Mouse (Mus musculus): ENCODE measurements around the gene Eya2.

Eya2 gene

GRCm38 (mm10) chr2:165651031-165651430 lies 56.2 kb downstream of the Eya2 start:
- no peak for DNase-seq (ENCODE audit: low read depth, low spot score)

GRCm38 (mm10) chr2:165652281-165652680 lies 57.4 kb downstream of the Eya2 start:
- DNase-seq (ENCODE audit: low read depth, low spot score): no peak

- peak; percentile 71 for DNase-seq (ENCODE audit: low read depth, low spot score)
These were observed 58.4 kb downstream of the Eya2 start for GRCm38 (mm10) chr2:165653001-165653921.

- peak; percentile 45 for DNase-seq (ENCODE audit: low read depth, low spot score)
These were observed 59.3 kb downstream of the Eya2 start for GRCm38 (mm10) chr2:165654151-165654550.

- DNase-seq (ENCODE audit: low read depth, low spot score): peak; percentile 87
These were observed 60.1 kb downstream of the Eya2 start for GRCm38 (mm10) chr2:165654696-165655491.

- no peak for DNase-seq (ENCODE audit: low read depth, low spot score)
These were observed 61.7 kb downstream of the Eya2 start for GRCm38 (mm10) chr2:165656541-165656940.

- no peak for DNase-seq (ENCODE audit: low read depth, low spot score)
These were observed 62.1 kb downstream of the Eya2 start for GRCm38 (mm10) chr2:165656956-165657355.

- no peak for DNase-seq (ENCODE audit: low read depth, low spot score)
These were observed 64.7 kb downstream of the Eya2 start for GRCm38 (mm10) chr2:165659552-165659951.

GRCm38 (mm10) chr2:165663266-165663665 lies 68.4 kb downstream of the Eya2 start:
- no peak for DNase-seq (ENCODE audit: low read depth, low spot score)

- no peak for DNase-seq (ENCODE audit: low read depth, low spot score)
These were observed 69.8 kb downstream of the Eya2 start for GRCm38 (mm10) chr2:165664648-165665047.

GRCm38 (mm10) chr2:165665176-165665575 lies 70.3 kb downstream of the Eya2 start:
- no peak for DNase-seq (ENCODE audit: low read depth, low spot score)

GRCm38 (mm10) chr2:165667096-165667495 lies 72.3 kb downstream of the Eya2 start:
- DNase-seq (ENCODE audit: low read depth, low spot score): no peak

- no peak for DNase-seq (ENCODE audit: low read depth, low spot score)
These were observed 87.9 kb downstream of the Eya2 start for GRCm38 (mm10) chr2:165682719-165683118.

GRCm38 (mm10) chr2:165687516-165687915 lies 92.7 kb downstream of the Eya2 start:
- DNase-seq (ENCODE audit: low read depth, low spot score): no peak

GRCm38 (mm10) chr2:165688896-165689295 lies 94.1 kb downstream of the Eya2 start:
- no peak for DNase-seq (ENCODE audit: low read depth, low spot score)

GRCm38 (mm10) chr2:165691016-165691415 lies 96.2 kb downstream of the Eya2 start:
- no peak for DNase-seq (ENCODE audit: low read depth, low spot score)

GRCm38 (mm10) chr2:165692944-165693660 lies 98.3 kb downstream of the Eya2 start:
- no peak for DNase-seq (ENCODE audit: low read depth, low spot score)

GRCm38 (mm10) chr2:165694767-165695166 lies 99.9 kb downstream of the Eya2 start:
- no peak for DNase-seq (ENCODE audit: low read depth, low spot score)

GRCm38 (mm10) chr2:165700252-165700908 lies 105.5 kb downstream of the Eya2 start:
- DNase-seq (ENCODE audit: low read depth, low spot score): no peak

- DNase-seq (ENCODE audit: low read depth, low spot score): no peak
These were observed 108.4 kb downstream of the Eya2 start for GRCm38 (mm10) chr2:165703033-165703805.

GRCm38 (mm10) chr2:165708266-165708665 lies 113.4 kb downstream of the Eya2 start:
- no peak for DNase-seq (ENCODE audit: low read depth, low spot score)

Data from CD4-positive helper T cell, adult 2 months (primary cell).